Mouse (Mus musculus): Measurements from ENCODE around the gene Rsu1.
"Not testable (repeated sequence)": the region's sequence is repeated elsewhere in the genome, so short reads cannot be mapped to it uniquely, and the experiment has no call there.

The Rsu1 gene

DNA sequence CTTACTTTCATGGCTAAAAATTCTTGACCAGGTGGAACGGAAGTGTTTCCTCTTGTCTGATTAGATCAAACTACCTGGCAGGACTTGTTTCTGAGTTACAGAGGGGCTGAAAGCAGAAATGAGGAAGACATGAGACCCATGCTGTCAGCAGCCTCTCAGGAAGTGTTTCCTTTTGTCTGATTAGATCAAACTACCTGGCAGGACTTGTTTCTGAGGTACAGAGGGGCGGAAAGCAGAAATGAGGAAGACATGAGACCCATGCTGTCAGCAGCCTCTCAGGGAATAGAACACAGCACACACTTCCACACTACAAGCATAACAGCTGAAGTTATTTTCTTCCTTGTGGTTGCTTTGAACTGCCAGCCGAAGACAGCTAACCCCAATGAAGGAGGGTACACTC is 46.7 kb downstream of the Rsu1 start:
- DNase-seq (ENCODE audit: low spot score in 2 of 2), result peak; percentile 57 to 60

DNA sequence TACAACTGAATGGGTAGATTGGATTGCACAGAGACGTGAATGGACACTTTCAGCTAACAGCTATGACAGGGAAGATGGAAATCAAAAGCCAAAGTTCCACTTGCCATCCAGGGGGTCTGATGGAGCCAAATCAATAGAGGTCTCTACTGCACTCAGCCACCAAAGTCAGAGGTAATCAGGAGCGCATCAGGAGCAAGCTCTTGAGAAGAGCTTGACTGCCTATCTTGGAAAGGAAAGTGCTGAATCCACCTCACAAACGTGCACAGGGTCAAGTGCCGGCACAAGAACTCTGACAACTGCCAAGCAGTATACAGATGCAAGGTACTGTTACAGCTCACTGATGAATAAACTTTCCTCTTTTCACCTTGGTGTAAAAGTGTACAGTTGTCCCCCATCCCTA is 47.8 kb downstream of the Rsu1 start:
- no peak for DNase-seq (ENCODE audit: low spot score in 2 of 2)

- peak; percentile 47 to 63 for DNase-seq (ENCODE audit: low spot score in 2 of 2)
These were observed 51.1 kb downstream of the Rsu1 start for GRCm38 (mm10) chr2:13220141-13220540.

DNA sequence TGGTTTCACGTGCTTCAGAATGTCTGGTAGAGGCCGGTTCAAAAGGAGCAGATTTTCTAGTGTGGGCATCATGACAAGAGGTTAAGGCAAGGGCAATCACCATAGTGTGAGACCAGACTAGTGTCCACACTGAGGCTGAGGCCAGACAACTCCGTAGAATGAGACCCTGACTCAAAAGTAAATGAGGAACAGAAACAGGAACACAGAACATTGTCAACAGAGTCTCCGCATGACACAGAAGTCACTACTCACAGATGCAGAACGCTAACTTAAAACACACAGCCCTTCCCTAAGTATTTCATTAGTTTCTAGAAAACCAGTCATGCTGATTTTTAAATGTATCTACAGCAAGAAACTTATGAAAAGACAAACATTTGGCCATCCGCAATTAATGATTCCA is 53.1 kb downstream of the Rsu1 start:
- DNase-seq (ENCODE audit: low spot score in 2 of 2), result peak; percentile 15 to 38

GRCm38 (mm10) chr2:13206825-13207224 is 64.4 kb downstream of the Rsu1 start:
- no peak for DNase-seq (ENCODE audit: low spot score in 2 of 2)

DNA sequence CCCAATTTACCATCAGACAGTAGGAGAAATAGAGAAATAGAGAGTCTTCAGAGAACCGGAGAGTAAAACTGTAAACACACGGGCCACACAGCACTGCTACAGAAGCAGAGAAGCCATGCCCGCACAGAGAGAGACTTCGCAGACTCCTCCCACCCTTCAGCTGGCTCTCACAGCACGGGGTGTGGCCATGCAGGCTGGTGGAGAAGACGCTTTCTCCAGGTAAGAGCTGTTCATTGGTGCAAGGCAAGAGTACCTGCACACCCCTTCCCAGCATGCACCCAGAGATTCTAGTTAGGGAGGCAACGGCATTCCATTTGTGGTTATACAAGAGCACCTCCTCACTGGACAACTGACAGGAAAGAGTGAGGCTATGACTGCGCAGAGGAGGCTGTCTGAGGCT is 64.8 kb downstream of the Rsu1 start:
- no peak for DNase-seq (ENCODE audit: low spot score in 2 of 2)

GRCm38 (mm10) chr2:13202805-13203475 is 68.3 kb downstream of the Rsu1 start:
- no peak for DNase-seq (ENCODE audit: low spot score in 2 of 2)

GRCm38 (mm10) chr2:13199713-13200112 is 71.5 kb downstream of the Rsu1 start:
- no peak for DNase-seq (ENCODE audit: low spot score in 2 of 2)

DNA sequence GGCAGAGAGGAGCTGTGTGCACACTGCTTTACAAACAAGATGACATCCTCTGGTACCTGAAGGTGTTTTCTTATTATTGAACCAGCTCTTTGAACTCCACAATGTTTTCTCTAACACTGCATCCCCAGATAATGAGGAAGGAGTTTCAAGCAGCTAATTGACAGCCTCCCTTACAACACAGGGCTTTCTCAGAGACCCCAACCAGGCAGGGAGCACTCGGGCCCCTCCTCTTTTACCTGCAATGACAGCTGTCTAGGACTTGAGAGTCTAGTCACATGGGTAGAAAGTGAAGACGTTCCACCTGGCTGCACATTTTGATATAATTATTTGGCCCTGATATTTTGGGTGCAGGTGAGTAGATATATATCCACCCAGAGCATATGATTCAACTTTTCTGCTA is 72.2 kb downstream of the Rsu1 start:
- DNase-seq (ENCODE audit: low spot score in 2 of 2), result no peak

DNA sequence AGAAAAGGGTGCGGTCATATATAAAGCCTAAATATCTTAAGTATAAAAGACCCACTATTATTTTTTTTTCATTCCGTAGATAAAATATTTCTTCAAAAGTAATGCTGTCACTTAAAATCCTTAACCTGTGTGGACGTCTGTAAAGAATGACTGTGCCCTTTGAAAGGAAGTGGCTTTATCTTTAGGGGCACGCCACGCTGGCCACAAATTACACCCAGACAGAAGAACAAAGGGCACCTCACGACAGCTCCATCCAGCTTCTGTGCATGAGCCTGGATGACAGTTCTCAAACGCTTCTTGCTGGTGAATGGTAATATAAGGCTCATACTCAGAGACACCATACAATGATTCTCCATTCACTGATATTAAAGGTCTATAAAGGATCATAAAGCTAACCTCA is 75.7 kb downstream of the Rsu1 start:
- DNase-seq (ENCODE audit: low spot score in 2 of 2), result no peak

- no peak for DNase-seq (ENCODE audit: low spot score in 2 of 2)
These were observed 79.1 kb downstream of the Rsu1 start for GRCm38 (mm10) chr2:13192157-13192556.

DNA sequence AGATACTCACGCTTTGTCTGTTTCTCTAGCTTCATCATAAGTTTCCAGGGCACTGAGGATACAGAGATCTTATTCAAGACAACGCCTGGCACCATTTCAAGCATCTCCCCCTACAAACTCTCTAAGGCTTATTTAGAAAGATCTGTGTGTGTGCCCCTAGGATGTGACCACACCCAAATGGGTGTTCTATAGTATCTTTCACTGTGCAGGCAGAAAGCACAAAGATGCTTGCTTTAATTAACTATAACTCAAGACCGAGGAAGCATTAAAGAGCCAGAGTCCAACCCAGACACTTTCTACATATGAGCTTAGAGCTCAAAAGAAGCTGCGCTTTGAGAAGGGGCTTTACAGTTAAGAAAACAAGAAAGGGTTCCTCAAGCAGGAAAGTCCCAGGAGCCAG is 80.4 kb downstream of the Rsu1 start:
- no peak for DNase-seq (ENCODE audit: low spot score in 2 of 2)

DNA sequence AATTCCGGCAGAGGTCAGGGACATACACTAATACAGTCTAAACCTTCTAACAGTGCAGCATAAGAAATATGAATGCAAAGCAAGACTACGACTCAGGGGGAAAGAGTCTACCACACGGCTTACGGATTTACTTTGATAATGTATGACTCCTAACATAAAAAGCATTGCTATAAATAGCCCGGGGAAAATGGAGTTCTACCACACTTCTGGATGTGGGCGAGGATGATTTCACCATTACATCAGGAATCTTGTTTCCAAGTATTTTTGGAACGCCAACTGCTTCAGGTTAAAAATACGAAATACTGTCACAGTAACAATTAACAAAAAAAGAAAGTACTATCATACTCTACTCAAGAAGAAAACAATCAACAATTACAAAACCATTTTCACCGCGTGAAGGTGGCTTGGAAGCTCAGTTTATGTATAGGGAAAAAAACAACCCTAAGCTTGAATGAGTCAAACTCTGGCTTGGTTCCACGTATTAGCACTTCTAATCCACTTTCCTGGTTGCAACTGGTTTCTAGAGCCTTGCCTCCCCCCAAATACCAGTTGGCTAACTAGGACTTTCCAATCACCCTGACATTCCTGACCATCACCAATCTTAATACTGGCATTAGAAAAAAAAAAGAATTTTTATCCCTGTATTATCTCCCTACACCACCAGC is 82.3 kb downstream of the Rsu1 start:
- DNase-seq (ENCODE audit: low spot score in 2 of 2), result no peak

DNA sequence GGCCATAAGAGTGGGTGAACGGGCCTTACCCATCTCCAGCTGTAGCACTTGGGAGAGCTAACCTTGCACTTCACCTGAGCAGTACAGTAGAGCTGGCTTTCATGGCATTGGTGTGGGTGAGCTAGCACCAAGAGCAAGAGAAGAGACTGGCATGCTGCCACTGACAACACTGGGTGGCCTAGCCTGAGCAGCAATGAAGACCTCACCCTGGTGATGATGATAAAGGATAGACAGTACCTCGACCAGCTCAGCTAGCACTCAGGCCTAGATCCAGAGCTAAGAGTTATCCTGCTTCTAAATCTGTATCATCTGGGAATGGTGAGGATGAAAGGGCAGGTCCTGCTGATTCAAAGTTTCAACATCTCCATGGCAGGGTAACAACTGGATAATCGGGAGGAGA is 88.1 kb downstream of the Rsu1 start:
- no peak for DNase-seq (ENCODE audit: low spot score in 2 of 2)

DNA sequence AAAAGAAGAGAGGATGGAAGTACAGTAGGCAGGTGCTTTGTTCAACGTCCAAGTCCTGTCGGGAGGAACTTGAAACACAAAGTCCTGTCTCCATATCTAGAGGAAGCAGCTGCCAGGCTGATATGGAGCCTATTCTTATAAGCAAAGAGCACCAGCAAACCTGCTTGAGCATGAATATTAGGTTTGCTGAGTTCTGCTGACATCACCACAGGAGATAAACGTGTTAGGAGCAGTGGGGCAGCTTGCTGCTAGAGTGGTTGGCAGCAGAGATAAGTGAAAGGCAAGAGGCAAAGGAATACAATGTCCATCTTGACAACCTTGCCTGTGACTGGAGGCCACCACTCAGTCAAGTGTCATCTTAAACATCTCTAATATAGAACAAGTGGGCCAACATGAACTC is 89.3 kb downstream of the Rsu1 start:
- DNase-seq (ENCODE audit: low spot score in 2 of 2), result not testable (repeated sequence)

- DNase-seq (ENCODE audit: low spot score in 2 of 2), result no peak
These were observed 93.4 kb downstream of the Rsu1 start for GRCm38 (mm10) chr2:13177698-13178395.

- no peak for DNase-seq (ENCODE audit: low spot score in 2 of 2)
These were observed 95.0 kb downstream of the Rsu1 start for GRCm38 (mm10) chr2:13176304-13176620.

GRCm38 (mm10) chr2:13175536-13176303 is 95.5 kb downstream of the Rsu1 start:
- no peak for DNase-seq (ENCODE audit: low spot score in 2 of 2)

- no peak for DNase-seq (ENCODE audit: low spot score in 2 of 2)
These were observed 96.8 kb downstream of the Rsu1 start for GRCm38 (mm10) chr2:13174461-13174860.

GRCm38 (mm10) chr2:13170651-13171050 is 100.6 kb downstream of the Rsu1 start:
- DNase-seq (ENCODE audit: low spot score in 2 of 2), result peak in 1 of 2 experiments; percentile 17

- no peak for DNase-seq (ENCODE audit: low spot score in 2 of 2)
These were observed 101.3 kb downstream of the Rsu1 start for GRCm38 (mm10) chr2:13169962-13170361.

DNA sequence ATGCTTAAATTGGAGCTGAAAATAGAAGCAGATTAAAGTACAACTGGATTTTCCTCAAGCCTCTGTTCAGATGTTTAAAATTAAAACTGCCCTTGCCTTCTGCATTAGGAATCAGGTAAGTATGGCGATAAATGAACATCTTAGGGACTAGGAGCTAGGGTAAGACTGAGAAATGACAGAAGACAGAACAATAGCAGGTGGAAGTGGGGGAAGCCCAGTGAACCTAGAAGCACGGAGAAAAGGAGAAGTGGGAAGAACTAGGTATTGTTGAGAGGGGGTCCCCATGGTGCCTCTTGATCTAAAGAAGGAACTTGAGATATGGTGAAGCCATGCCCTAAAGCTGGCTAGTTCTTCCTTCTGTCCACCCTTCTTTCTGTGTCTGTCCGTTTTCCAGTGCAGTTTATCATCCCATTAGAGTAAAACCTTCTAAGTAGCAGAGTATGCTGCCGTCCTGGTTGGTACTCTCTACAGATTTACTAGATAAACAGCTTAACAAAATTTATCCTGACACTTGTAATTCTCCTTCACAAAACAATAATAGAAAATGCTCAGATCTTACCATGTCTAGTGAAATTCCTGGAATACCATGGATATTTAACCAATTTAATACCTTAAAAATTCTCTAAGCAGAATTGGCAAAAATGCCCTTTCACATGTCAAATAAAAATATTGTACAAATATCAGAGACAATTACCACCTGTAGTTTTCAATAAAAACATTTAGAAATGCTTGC is 101.9 kb downstream of the Rsu1 start:
- DNase-seq (ENCODE audit: low spot score in 2 of 2), result peak; percentile 43 to 45

Data from spleen, postnatal 36 days (tissue).